Mouse (Mus musculus): ENCODE measurements around the gene Tceal7. TPM values are rescaled to one million over a fixed set of nuclear protein-coding genes. Genes with fewer than 3 reads are reported as not detected.

The Tceal7 gene
- polyA plus RNA-seq, 1 experiment: 0.33 TPM

DNA sequence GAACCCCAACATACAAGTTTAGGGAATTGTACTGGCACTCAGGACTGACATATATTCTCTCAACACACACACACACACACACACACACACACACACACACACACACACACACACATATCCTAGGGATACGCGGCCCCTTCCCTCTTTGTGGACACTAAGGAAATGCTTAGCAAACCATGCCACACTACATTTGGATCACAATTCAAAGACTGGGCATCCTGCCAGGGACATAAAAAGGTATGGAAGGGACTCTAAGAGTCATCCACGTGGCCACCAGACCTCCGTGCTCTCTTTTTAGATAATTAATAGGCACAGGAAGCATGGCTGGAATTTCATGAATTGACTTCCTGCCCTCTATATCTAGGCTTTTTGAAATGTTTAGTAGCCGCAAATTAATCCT is 13.2 kb downstream of the Tceal7 start:
- no peak for DNase-seq
- no peaks in the 10 kb centered on the region for H3K4me1 ChIP-seq (ENCODE audit: control insufficient read depth, insufficient read depth, low read length)
- no peak overlapping the region for H3K27ac ChIP-seq (ENCODE audit: insufficient read depth, low read length)
- TF ChIP-seq CTCF (IDR thresholded peaks at IDR 0.05; ENCODE audit: borderline replicate concordance, insufficient read depth, low read depth, low read length) (no peak), POLR2A (IDR thresholded peaks at IDR 0.05; ENCODE audit: borderline replicate concordance, insufficient read depth, low read length) (no peak)
- 46% methylated on average over 5 of the region's 5 CpGs for WGBS
- H3K4me3 ChIP-seq (replicated peaks; ENCODE audit: insufficient read depth, low read depth, low read length): no peak overlapping the region
- no peaks in the 10 kb centered on the region for H3K27me3 ChIP-seq (ENCODE audit: control insufficient read depth, insufficient read depth, low read length)

DNA sequence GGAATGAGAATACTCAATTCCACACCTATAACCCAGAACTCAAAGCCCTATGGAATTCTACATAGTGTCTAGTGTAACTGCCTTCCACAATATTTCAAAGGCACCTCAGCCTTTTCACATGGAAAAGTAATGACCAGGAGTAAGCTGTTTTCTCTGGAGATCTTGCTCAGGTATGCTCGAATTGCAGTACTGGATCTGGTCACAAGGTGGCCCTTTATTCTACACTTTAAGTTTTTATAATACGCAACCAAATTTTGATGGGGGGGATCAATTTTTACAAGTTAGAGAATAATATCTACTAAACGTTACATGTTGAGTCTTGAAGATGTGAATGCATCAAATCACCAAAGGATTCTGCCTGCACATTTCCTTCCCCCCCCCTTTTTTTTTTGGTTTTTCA is 23.5 kb downstream of the Tceal7 start:
- no peak overlapping the region for H3K27ac ChIP-seq (ENCODE audit: insufficient read depth, low read length)
- DNase-seq: peak; percentile 33 to 37

DNA sequence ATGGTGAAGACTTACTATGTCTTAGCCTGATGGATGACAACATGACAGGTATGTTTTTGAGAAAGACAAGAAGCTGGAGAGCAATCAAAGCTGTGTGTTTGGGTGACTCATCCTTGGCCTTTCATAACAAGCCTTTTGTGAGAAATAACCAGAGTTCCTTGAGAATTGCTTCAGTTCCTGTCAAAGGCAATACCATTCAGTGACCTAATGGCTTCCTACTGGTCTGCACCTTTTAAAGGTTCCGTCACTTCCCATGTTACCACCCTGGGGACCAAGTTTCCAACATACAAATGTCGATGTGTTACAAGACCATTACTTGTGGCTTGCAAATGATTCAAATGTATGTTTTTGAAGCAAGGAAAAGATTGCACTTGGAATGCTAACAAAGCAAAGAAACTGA is 28.6 kb downstream of the Tceal7 start:
- no peak overlapping the region for H3K27ac ChIP-seq (ENCODE audit: insufficient read depth, low read length)
- H3K27me3 ChIP-seq (ENCODE audit: control insufficient read depth, insufficient read depth, low read length): no peaks in the 10 kb centered on the region
- DNase-seq: no peak
- H3K4me3 ChIP-seq (replicated peaks; ENCODE audit: insufficient read depth, low read depth, low read length): no peak overlapping the region
- WGBS: 91% methylated on average over 2 of the region's 2 CpGs
- no peak for TF ChIP-seq CTCF (IDR thresholded peaks at IDR 0.05; ENCODE audit: borderline replicate concordance, insufficient read depth, low read depth, low read length)
- TF ChIP-seq POLR2A (IDR thresholded peaks at IDR 0.05; ENCODE audit: borderline replicate concordance, insufficient read depth, low read length): no peak
- no peaks in the 10 kb centered on the region for H3K4me1 ChIP-seq (ENCODE audit: control insufficient read depth, insufficient read depth, low read length)

More for the DNA sequence above, 23.5 kb downstream of the Tceal7 start:
- Histone ChIP-seq H3K4me1 (ENCODE audit: control insufficient read depth, insufficient read depth, low read length) (no peaks in the 10 kb centered on the region), H3K4me3 (replicated peaks; ENCODE audit: insufficient read depth, low read depth, low read length) (no peak overlapping the region), H3K27me3 (ENCODE audit: control insufficient read depth, insufficient read depth, low read length) (no peaks in the 10 kb centered on the region)
- TF ChIP-seq POLR2A (IDR thresholded peaks at IDR 0.05; ENCODE audit: borderline replicate concordance, insufficient read depth, low read length) (no peak), CTCF (IDR thresholded peaks at IDR 0.05; ENCODE audit: borderline replicate concordance, insufficient read depth, low read depth, low read length) (peak; percentile 34; the same call in 1 of the 2 replicates)
- 10% methylated on average over 3 of the region's 3 CpGs for WGBS

- 7% methylated on average over 20 of the region's 20 CpGs for WGBS
- TF ChIP-seq CTCF (IDR thresholded peaks at IDR 0.05; ENCODE audit: borderline replicate concordance, insufficient read depth, low read depth, low read length) (no peak), POLR2A (IDR thresholded peaks at IDR 0.05; ENCODE audit: borderline replicate concordance, insufficient read depth, low read length) (peak; percentile 90)
- Histone ChIP-seq H3K4me3 (replicated peaks; ENCODE audit: insufficient read depth, low read depth, low read length) (peak within 1 kb of the TSS; percentile 97), H3K27me3 (ENCODE audit: control insufficient read depth, insufficient read depth, low read length) (no peaks in the 10 kb centered on the region), H3K4me1 (ENCODE audit: control insufficient read depth, insufficient read depth, low read length) (no peaks in the 10 kb centered on the region), H3K27ac (ENCODE audit: insufficient read depth, low read length) (peak within 1 kb of the TSS; percentile 66; the same call in 1 of the 2 replicates)
- peak; percentile 74 to 82 for DNase-seq
These were observed 30.1 kb downstream of the Tceal7 start, which contains the start of gene Tceal9 for GRCm38 (mm10) chrX:136244574-136245229. Gene Tceal9, plus strand, starts transcription at chrX:136245079.

DNA sequence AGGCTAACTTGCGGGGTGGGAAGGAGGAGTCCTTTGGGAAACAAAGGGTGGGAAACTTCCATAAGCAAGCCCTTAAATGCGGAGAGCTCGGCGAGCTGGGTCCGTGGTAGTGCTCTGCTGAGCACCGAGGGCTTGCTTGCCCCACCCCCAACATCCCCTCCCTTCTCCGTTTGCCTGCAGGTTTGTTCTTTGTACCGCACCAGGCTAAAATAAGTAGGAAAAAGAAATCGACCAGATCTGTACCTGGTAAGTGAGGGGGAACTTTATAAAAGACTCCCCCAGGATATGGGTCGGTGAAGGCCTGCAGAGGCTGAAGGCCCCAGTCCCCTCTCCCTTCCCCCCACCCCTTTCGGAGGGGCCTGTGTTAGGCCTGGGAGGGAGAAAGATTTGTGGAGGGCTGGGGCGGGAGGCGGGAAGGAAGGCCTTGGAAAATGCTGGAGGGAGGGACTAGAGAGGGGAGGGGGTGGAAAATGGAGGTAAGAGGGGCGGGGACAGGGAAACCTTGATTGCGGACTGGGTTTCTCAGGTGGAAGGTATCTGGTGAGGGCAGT is 31.0 kb downstream of the Tceal7 start:
- peak; percentile 26 to 27 for DNase-seq
- 3% methylated on average over 15 of the region's 15 CpGs for WGBS
- TF ChIP-seq POLR2A (IDR thresholded peaks at IDR 0.05; ENCODE audit: borderline replicate concordance, insufficient read depth, low read length) (no peak), CTCF (IDR thresholded peaks at IDR 0.05; ENCODE audit: borderline replicate concordance, insufficient read depth, low read depth, low read length) (no peak)
- Histone ChIP-seq H3K4me1 (ENCODE audit: control insufficient read depth, insufficient read depth, low read length) (no peaks in the 10 kb centered on the region), H3K27me3 (ENCODE audit: control insufficient read depth, insufficient read depth, low read length) (no peaks in the 10 kb centered on the region), H3K4me3 (replicated peaks; ENCODE audit: insufficient read depth, low read depth, low read length) (peak overlapping the region; percentile 97), H3K27ac (ENCODE audit: insufficient read depth, low read length) (peak overlapping the region; percentile 66; the same call in 1 of the 2 replicates)

- 44% methylated on average over 6 of the region's 6 CpGs for WGBS
- Histone ChIP-seq H3K27ac (ENCODE audit: insufficient read depth, low read length) (no peak overlapping the region), H3K4me3 (replicated peaks; ENCODE audit: insufficient read depth, low read depth, low read length) (no peak overlapping the region), H3K27me3 (ENCODE audit: control insufficient read depth, insufficient read depth, low read length) (no peaks in the 10 kb centered on the region), H3K4me1 (ENCODE audit: control insufficient read depth, insufficient read depth, low read length) (no peaks in the 10 kb centered on the region)
- DNase-seq: no peak
- no peak for TF ChIP-seq CTCF (IDR thresholded peaks at IDR 0.05; ENCODE audit: borderline replicate concordance, insufficient read depth, low read depth, low read length)
- no peak for TF ChIP-seq POLR2A (IDR thresholded peaks at IDR 0.05; ENCODE audit: borderline replicate concordance, insufficient read depth, low read length)
These were observed 34.2 kb downstream of the Tceal7 start for GRCm38 (mm10) chrX:136248811-136249210.

DNA sequence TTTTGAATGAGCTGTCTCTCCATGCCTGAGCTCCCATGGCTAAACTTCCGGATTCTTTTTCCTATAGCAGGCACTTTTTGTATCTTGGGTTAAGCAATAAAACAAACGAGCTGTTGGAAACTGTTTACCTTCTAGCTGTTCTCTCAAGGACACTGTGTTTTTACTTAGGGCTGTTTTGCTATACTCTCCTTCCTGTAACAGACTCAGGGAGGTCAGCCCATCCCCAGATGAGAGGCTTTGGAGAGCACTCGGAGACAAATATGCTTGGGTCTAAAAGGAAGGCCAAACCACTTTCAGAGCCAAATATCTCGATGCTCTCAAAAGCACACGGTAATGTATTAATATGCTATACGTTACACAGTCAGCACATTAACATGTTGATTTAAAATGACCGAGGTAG is 35.1 kb downstream of the Tceal7 start:
- Histone ChIP-seq H3K4me1 (ENCODE audit: control insufficient read depth, insufficient read depth, low read length) (no peaks in the 10 kb centered on the region), H3K4me3 (replicated peaks; ENCODE audit: insufficient read depth, low read depth, low read length) (no peak overlapping the region), H3K27ac (ENCODE audit: insufficient read depth, low read length) (no peak overlapping the region), H3K27me3 (ENCODE audit: control insufficient read depth, insufficient read depth, low read length) (no peaks in the 10 kb centered on the region)
- TF ChIP-seq POLR2A (IDR thresholded peaks at IDR 0.05; ENCODE audit: borderline replicate concordance, insufficient read depth, low read length) (no peak), CTCF (IDR thresholded peaks at IDR 0.05; ENCODE audit: borderline replicate concordance, insufficient read depth, low read depth, low read length) (no peak)
- 70% methylated on average over 7 of the region's 7 CpGs for whole genome bisulfite sequencing
- no peak for DNase-seq

Measured in cerebellum, adult 2 months (tissue).